Mouse (Mus musculus) liver, embryonic 13.5 days (tissue): ENCODE measurements at regions not wholly inside any gene's neighbourhood (a gene's known extent, or its start where the extent isn't known, plus 50 kb on each side); places are given as distances from the start of the nearest gene placed in this dataset.
A peak's percentile ranks its signal among the peaks of the same experiment; 100 is the strongest.

ENCODE experiments used
- ATAC-seq: fragments of 200-750 bp; cut with Nextera tagmentation; 2 replicates; pipeline ENCODE4 v1.8.0; 2017; ENCODE audit warnings: low read depth, mild to moderate bottlenecking, moderate number of reproducible peaks, moderate library complexity
- DNase-seq: peaks from one replicate; pipeline ENCODE4 v3.0.0; 2022
- H3K27ac ChIP-seq: fragments of 300-500 bp; sonication (generic); 2 replicates; pipeline ENCODE4 v1.5.1; 2015; ENCODE audit warnings: moderate library complexity, mild to moderate bottlenecking, inconsistent platforms
- H3K27me3 ChIP-seq: fragments of 300-500 bp; sonication (generic); 2 replicates; pipeline ENCODE4 v1.6.1; 2015; ENCODE audit warnings: mild to moderate bottlenecking, inconsistent platforms
- H3K36me3 ChIP-seq: fragments of 300-500 bp; sonication (generic); 2 replicates; pipeline ENCODE4 v1.6.1; 2015; ENCODE audit warnings: mild to moderate bottlenecking, inconsistent platforms
- H3K4me1 ChIP-seq: fragments of 300-500 bp; sonication (generic); replicated peaks from 2 replicates; pipeline ENCODE4 v1.6.1; 2015; ENCODE audit warnings: inconsistent platforms
- H3K4me2 ChIP-seq: fragments of 300-500 bp; sonication (generic); 2 replicates; pipeline ENCODE4 v1.6.1; 2015; ENCODE audit warnings: inconsistent platforms, mild to moderate bottlenecking, moderate library complexity
- H3K4me3 ChIP-seq: fragments of 300-500 bp; sonication (generic); replicated peaks from 2 replicates; pipeline ENCODE4 v1.5.1; 2015; ENCODE audit warnings: mild to moderate bottlenecking, inconsistent platforms
- H3K9ac ChIP-seq: fragments of 300-500 bp; sonication (generic); 2 replicates; pipeline ENCODE4 v1.6.1; 2015; ENCODE audit warnings: mild to moderate bottlenecking, inconsistent platforms
- H3K9me3 ChIP-seq: fragments of 300-500 bp; sonication (generic); replicated peaks from 2 replicates; pipeline ENCODE4 v1.6.1; 2016; ENCODE audit warnings: inconsistent platforms
- WGBS: fragments of 180-500 bp; shearing (Covaris S2); methylation state at CpG from one replicate; pipeline ENCODE4 v1.1.7; 2015; ENCODE audit not compliant: insufficient replicate concordance; 5-methylcytosine and 5-hydroxymethylcytosine counted together

DNA sequence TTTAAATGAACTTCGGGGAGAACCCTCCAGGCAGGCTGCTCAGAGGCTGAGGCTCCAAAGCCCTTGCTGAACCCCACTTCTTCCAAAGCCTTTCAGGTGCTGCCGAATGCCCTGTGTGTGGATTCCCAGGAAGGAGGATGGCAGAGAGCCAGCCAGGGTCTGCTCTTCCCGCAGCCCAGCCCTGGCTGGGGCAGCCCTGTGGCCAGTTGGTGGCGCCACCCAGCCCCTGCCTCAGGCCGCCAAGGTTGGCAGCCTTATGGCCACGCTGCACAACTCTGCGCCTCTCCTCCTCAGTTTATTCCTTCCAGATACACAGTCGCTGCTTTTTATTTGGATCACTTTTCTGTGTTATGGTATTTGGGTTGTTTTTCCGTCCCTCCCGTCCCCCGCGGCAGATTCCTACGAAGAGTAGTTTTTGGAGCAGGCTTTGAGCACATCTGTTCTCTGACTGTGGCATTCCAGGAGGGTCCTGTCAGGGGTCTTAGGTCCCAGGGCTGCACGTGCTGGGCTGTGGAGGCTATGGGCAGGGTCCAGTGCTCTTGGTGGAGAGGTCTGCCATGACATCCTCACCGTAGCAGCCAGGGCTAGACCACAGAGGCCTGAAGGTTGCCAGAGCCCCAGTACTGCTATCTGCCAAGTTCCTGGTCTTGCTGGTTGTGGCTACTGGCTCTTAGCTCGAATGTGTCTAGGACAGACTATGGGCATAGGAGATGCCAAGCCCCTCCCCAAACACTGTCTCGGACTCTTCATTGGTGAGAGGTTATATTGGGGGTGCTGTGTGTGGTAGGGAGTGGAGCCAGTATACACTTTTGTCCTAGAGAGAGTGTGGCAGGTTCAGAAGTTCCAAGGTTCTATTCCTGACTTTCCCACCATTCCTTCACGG is 101.5 kb upstream of the Vps8 start:
- Histone ChIP-seq H3K27me3 (no peaks in the 10 kb centered on the region), H3K4me3 (no peak overlapping the region), H3K4me2 (no peak overlapping the region), H3K4me1 (peaks cover 17% of the 10 kb centered on the region), H3K36me3 (no peaks in the 10 kb centered on the region), H3K9me3 (no peaks in the 10 kb centered on the region), H3K9ac (no peak overlapping the region), H3K27ac (no peak overlapping the region)
- DNase-seq = no peak
- WGBS = 60% methylated on average over 18 of the region's 18 CpGs
- no peak for ATAC-seq

- no peak overlapping the region for H3K4me3 ChIP-seq
- peaks cover 15% of the 10 kb centered on the region for H3K4me1 ChIP-seq
- 69% methylated on average over 10 of the region's 10 CpGs for WGBS
- H3K27ac ChIP-seq = no peak overlapping the region
- H3K36me3 ChIP-seq = no peaks in the 10 kb centered on the region
- no peaks in the 10 kb centered on the region for H3K9me3 ChIP-seq
- no peak overlapping the region for H3K9ac ChIP-seq
- no peaks in the 10 kb centered on the region for H3K27me3 ChIP-seq
- no peak overlapping the region for H3K4me2 ChIP-seq
- no peak for DNase-seq
- no peak for ATAC-seq
Observed at GRCm38 (mm10) chr16:21322437-21322836, 100.5 kb upstream of the Vps8 start.

GRCm38 (mm10) chr16:21323446-21324034 is 99.4 kb upstream of the Vps8 start:
- Histone ChIP-seq H3K36me3 (no peaks in the 10 kb centered on the region), H3K4me2 (no peak overlapping the region), H3K9ac (no peak overlapping the region), H3K27me3 (no peaks in the 10 kb centered on the region), H3K4me1 (peaks cover 13% of the 10 kb centered on the region), H3K27ac (no peak overlapping the region), H3K4me3 (no peak overlapping the region), H3K9me3 (no peaks in the 10 kb centered on the region)
- no peak for DNase-seq
- WGBS = 52% methylated on average over 3 of the region's 3 CpGs
- no peak for ATAC-seq

GRCm38 (mm10) chr16:21327969-21328368 is 94.9 kb upstream of the Vps8 start:
- Histone ChIP-seq H3K36me3 (0 out of 2 replicates have a peak, but pooled peaks cover 4% of the 10 kb centered on the region), H3K4me3 (no peak overlapping the region), H3K27me3 (no peaks in the 10 kb centered on the region), H3K9ac (no peak overlapping the region), H3K4me1 (peaks cover 16% of the 10 kb centered on the region), H3K27ac (no peak overlapping the region), H3K4me2 (no peak overlapping the region), H3K9me3 (no peaks in the 10 kb centered on the region)
- no peak for DNase-seq
- no peak for ATAC-seq
- 71% methylated on average over 4 of the region's 4 CpGs for WGBS

DNA sequence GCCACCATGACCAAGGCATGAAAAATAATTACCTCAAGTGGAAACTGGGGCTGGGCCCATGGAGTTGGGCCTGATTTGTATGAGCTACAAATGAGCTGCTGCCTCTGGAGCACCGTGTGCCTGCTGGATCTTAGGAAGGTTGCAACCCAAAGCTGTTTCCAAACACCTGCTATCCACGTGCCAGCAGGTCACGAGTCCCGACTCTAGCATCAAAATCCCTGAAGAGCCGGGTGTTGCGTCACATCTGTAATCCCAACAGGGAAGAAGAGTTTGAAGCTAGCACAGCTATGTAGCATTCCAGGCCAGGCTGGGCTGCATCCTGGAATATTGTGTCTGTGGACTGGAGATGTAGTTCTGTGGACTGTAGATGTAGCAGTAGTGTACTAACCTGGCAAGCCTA is 93.7 kb upstream of the Vps8 start:
- 0 out of 2 replicates have a peak, but pooled peaks cover 4% of the 10 kb centered on the region for H3K36me3 ChIP-seq
- H3K9ac ChIP-seq = no peak overlapping the region
- WGBS = 73% methylated on average over 6 of the region's 6 CpGs
- no peaks in the 10 kb centered on the region for H3K9me3 ChIP-seq
- H3K4me2 ChIP-seq = no peak overlapping the region
- H3K4me1 ChIP-seq = peaks cover 21% of the 10 kb centered on the region
- no peaks in the 10 kb centered on the region for H3K27me3 ChIP-seq
- no peak overlapping the region for H3K27ac ChIP-seq
- no peak overlapping the region for H3K4me3 ChIP-seq
- no peak for ATAC-seq
- DNase-seq = no peak

DNA sequence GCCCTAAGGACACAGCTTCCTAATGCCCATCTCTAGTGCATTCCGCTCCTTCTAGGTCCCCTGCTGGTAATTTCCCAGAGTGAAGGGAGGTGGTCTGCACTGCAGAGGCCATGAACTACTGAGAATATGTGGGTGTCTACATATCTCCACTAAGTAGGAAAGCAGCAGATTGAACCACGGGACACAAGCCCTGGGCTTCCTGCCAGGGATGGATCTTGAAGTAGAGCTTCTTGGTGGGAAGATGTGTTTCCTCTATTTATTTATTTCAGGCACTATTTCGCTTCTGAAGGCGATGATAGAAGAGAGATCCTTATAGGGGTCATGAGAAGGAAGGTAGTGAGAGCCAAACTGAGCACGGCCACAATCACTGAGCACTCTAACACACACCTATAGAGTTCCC is 91.7 kb upstream of the Vps8 start:
- Histone ChIP-seq H3K27ac (no peak overlapping the region), H3K9me3 (no peaks in the 10 kb centered on the region), H3K9ac (no peak overlapping the region), H3K4me3 (peak overlapping the region; percentile 8; the same call in 1 of the 2 replicates), H3K36me3 (0 out of 2 replicates have a peak, but pooled peaks cover 4% of the 10 kb centered on the region), H3K4me2 (peak overlapping the region; percentile 85), H3K27me3 (no peaks in the 10 kb centered on the region), H3K4me1 (peaks cover 24% of the 10 kb centered on the region)
- ATAC-seq = no peak
- 78% methylated on average over 5 of the region's 5 CpGs for WGBS
- DNase-seq = no peak

- H3K27me3 ChIP-seq = no peaks in the 10 kb centered on the region
- no peaks in the 10 kb centered on the region for H3K9me3 ChIP-seq
- peaks cover 24% of the 10 kb centered on the region for H3K4me1 ChIP-seq
- 45% methylated on average over 7 of the region's 7 CpGs for WGBS
- peak overlapping the region; percentile 90 for H3K27ac ChIP-seq
- ATAC-seq = no peak
- no peak for DNase-seq
- H3K4me3 ChIP-seq = peak overlapping the region; percentile 68
- 0 out of 2 replicates have a peak, but pooled peaks cover 4% of the 10 kb centered on the region for H3K36me3 ChIP-seq
- peak overlapping the region; percentile 85 for H3K9ac ChIP-seq
- peak overlapping the region; percentile 85 for H3K4me2 ChIP-seq
Observed at GRCm38 (mm10) chr16:21332411-21332810, 90.5 kb upstream of the Vps8 start.

- H3K4me2 ChIP-seq = peak overlapping the region; percentile 85
- 0 out of 2 replicates have a peak, but pooled peaks cover 4% of the 10 kb centered on the region for H3K36me3 ChIP-seq
- DNase-seq (no peak), ATAC-seq (peak; percentile 81)
- no peaks in the 10 kb centered on the region for H3K27me3 ChIP-seq
- peak overlapping the region; percentile 68 for H3K4me3 ChIP-seq
- peak overlapping the region; percentile 90 for H3K27ac ChIP-seq
- H3K9ac ChIP-seq = peak overlapping the region; percentile 85
- peaks cover 24% of the 10 kb centered on the region for H3K4me1 ChIP-seq
- H3K9me3 ChIP-seq = no peaks in the 10 kb centered on the region
- WGBS = under 1% methylated on average over 14 of the region's 14 CpGs
Observed at GRCm38 (mm10) chr16:21332862-21333222, 90.1 kb upstream of the Vps8 start.

- no peaks in the 10 kb centered on the region for H3K27me3 ChIP-seq
- H3K9me3 ChIP-seq = no peaks in the 10 kb centered on the region
- WGBS = under 1% methylated on average over 44 of the region's 44 CpGs
- H3K36me3 ChIP-seq = 0 out of 2 replicates have a peak, but pooled peaks cover 4% of the 10 kb centered on the region
- H3K4me2 ChIP-seq = peak overlapping the region; percentile 85
- H3K27ac ChIP-seq = peak overlapping the region; percentile 90
- DNase-seq = peak; percentile 87
- peak; percentile 92 for ATAC-seq
- peaks cover 24% of the 10 kb centered on the region for H3K4me1 ChIP-seq
- peak overlapping the region; percentile 85 for H3K9ac ChIP-seq
- H3K4me3 ChIP-seq = peak overlapping the region; percentile 68
Observed at GRCm38 (mm10) chr16:21333223-21333951, 89.5 kb upstream of the Vps8 start.

GRCm38 (mm10) chr16:21339061-21339459 is 83.9 kb upstream of the Vps8 start:
- 68% methylated on average over 6 of the region's 6 CpGs for WGBS
- ATAC-seq (no peak), DNase-seq (no peak)
- peaks cover 11% of the 10 kb centered on the region for H3K4me1 ChIP-seq
- no peak overlapping the region for H3K9ac ChIP-seq
- no peaks in the 10 kb centered on the region for H3K9me3 ChIP-seq
- no peaks in the 10 kb centered on the region for H3K36me3 ChIP-seq
- no peak overlapping the region for H3K4me2 ChIP-seq
- no peak overlapping the region for H3K27ac ChIP-seq
- H3K27me3 ChIP-seq = peaks cover 4% of the 10 kb centered on the region; the same call in 1 of the 2 replicates
- no peak overlapping the region for H3K4me3 ChIP-seq

DNA sequence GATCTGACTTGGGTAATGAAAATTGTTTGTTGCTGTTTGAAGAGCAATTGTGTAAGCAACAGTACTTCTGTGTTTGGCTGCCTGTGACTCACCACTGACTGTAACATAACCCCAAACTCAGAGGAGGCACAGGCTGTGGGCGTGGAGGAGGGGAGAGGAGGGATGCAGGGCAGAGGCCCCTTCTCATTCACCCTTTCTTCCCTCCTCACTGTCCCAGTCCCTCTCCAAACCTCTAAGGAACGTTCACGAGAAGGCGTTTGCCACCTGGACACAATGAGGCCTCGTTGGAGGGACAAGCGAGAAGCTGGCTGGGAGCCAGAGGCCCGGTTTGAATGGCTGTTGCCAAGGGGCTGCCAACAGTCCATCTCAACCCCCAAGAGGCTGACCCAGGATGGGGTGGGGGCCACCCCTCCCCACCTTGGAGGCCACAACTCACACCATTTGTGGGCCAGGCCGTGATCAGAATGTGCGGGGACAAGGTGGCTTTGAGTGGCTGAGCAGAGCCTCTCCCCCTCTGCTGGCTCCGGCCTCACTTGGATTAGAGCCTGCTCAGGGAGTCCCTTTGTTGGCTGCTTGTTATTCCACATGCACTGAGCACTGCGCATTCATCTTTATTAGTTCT is 83.3 kb upstream of the Vps8 start:
- no peak overlapping the region for H3K4me2 ChIP-seq
- H3K27ac ChIP-seq = no peak overlapping the region
- H3K27me3 ChIP-seq = peaks cover 4% of the 10 kb centered on the region; the same call in 1 of the 2 replicates
- no peaks in the 10 kb centered on the region for H3K36me3 ChIP-seq
- H3K9me3 ChIP-seq = no peaks in the 10 kb centered on the region
- peaks cover 7% of the 10 kb centered on the region; the same call in 1 of the 2 replicates for H3K4me1 ChIP-seq
- no peak overlapping the region for H3K9ac ChIP-seq
- WGBS = 63% methylated on average over 11 of the region's 11 CpGs
- no peak for DNase-seq
- ATAC-seq = no peak
- no peak overlapping the region for H3K4me3 ChIP-seq
